Mouse (Mus musculus): ENCODE measurements around the gene Arhgap1. TPM values are rescaled to one million over a fixed set of nuclear protein-coding genes. Genes with fewer than 3 reads are reported as not detected.
A peak's percentile ranks its signal among the peaks of the same experiment; 100 is the strongest.

Gene Arhgap1
- polyA plus RNA-seq, 1 experiment = 85.6 TPM

GRCm38 (mm10) chr2:91705736-91706135 is 56.1 kb downstream of the Arhgap1 start:
- Histone ChIP-seq H3K4me1 (ENCODE audit: control insufficient read depth, insufficient read depth, low read length) (peaks cover 2% of the 10 kb centered on the region), H3K9me3 (replicated peaks; ENCODE audit: control insufficient read depth, insufficient read depth, low read length, poor library complexity, severe bottlenecking) (no peaks in the 10 kb centered on the region), H3K27ac (ENCODE audit: insufficient read depth, low read length) (peak overlapping the region; percentile 98), H3K9ac (ENCODE audit: low read depth, poor library complexity, severe bottlenecking) (peak overlapping the region; percentile 61; the same call in 1 of the 2 replicates), H3K36me3 (ENCODE audit: control insufficient read depth, insufficient read depth, low read length, poor library complexity, severe bottlenecking) (no peaks in the 10 kb centered on the region), H3K4me3 (ENCODE audit: low read depth, low read length) (no peak overlapping the region), H3K27me3 (ENCODE audit: control insufficient read depth, insufficient read depth, low read length, poor library complexity, severe bottlenecking) (no peaks in the 10 kb centered on the region)
- no peak for TF ChIP-seq CTCF (IDR thresholded peaks at IDR 0.05; ENCODE audit: low read depth, low read length)
- TF ChIP-seq POLR2A (IDR thresholded peaks at IDR 0.05; ENCODE audit: insufficient read depth, low read length) = no peak
- TF ChIP-seq EP300 (IDR thresholded peaks at IDR 0.05; ENCODE audit: insufficient read depth, low read depth, low read length) = no peak

- peaks cover 2% of the 10 kb centered on the region for H3K4me1 ChIP-seq (ENCODE audit: control insufficient read depth, insufficient read depth, low read length)
- H3K36me3 ChIP-seq (ENCODE audit: control insufficient read depth, insufficient read depth, low read length, poor library complexity, severe bottlenecking) = no peaks in the 10 kb centered on the region
- TF ChIP-seq POLR2A (IDR thresholded peaks at IDR 0.05; ENCODE audit: insufficient read depth, low read length) (no peak), CTCF (IDR thresholded peaks at IDR 0.05; ENCODE audit: low read depth, low read length) (no peak), EP300 (IDR thresholded peaks at IDR 0.05; ENCODE audit: insufficient read depth, low read depth, low read length) (no peak)
- H3K9ac ChIP-seq (ENCODE audit: low read depth, poor library complexity, severe bottlenecking) = no peak overlapping the region
- no peak overlapping the region for H3K4me3 ChIP-seq (ENCODE audit: low read depth, low read length)
- H3K27ac ChIP-seq (ENCODE audit: insufficient read depth, low read length) = peak overlapping the region; percentile 98
- no peaks in the 10 kb centered on the region for H3K9me3 ChIP-seq (replicated peaks; ENCODE audit: control insufficient read depth, insufficient read depth, low read length, poor library complexity, severe bottlenecking)
- no peaks in the 10 kb centered on the region for H3K27me3 ChIP-seq (ENCODE audit: control insufficient read depth, insufficient read depth, low read length, poor library complexity, severe bottlenecking)
Observed at GRCm38 (mm10) chr2:91706456-91706855, 56.8 kb downstream of the Arhgap1 start.

- no peaks in the 10 kb centered on the region for H3K27me3 ChIP-seq (ENCODE audit: control insufficient read depth, insufficient read depth, low read length, poor library complexity, severe bottlenecking)
- no peak overlapping the region for H3K4me3 ChIP-seq (ENCODE audit: low read depth, low read length)
- H3K36me3 ChIP-seq (ENCODE audit: control insufficient read depth, insufficient read depth, low read length, poor library complexity, severe bottlenecking) = peaks cover 7% of the 10 kb centered on the region; the same call in 1 of the 2 replicates
- H3K4me1 ChIP-seq (ENCODE audit: control insufficient read depth, insufficient read depth, low read length) = peaks cover 2% of the 10 kb centered on the region
- TF ChIP-seq POLR2A (IDR thresholded peaks at IDR 0.05; ENCODE audit: insufficient read depth, low read length) (no peak), CTCF (IDR thresholded peaks at IDR 0.05; ENCODE audit: low read depth, low read length) (no peak)
- no peaks in the 10 kb centered on the region for H3K9me3 ChIP-seq (replicated peaks; ENCODE audit: control insufficient read depth, insufficient read depth, low read length, poor library complexity, severe bottlenecking)
- H3K27ac ChIP-seq (ENCODE audit: insufficient read depth, low read length) = no peak overlapping the region
- H3K9ac ChIP-seq (ENCODE audit: low read depth, poor library complexity, severe bottlenecking) = no peak overlapping the region
Observed at GRCm38 (mm10) chr2:91708361-91708760, 58.7 kb downstream of the Arhgap1 start.

- no peaks in the 10 kb centered on the region for H3K9me3 ChIP-seq (replicated peaks; ENCODE audit: control insufficient read depth, insufficient read depth, low read length, poor library complexity, severe bottlenecking)
- H3K4me1 ChIP-seq (ENCODE audit: control insufficient read depth, insufficient read depth, low read length) = peaks cover 2% of the 10 kb centered on the region
- peaks cover 14% of the 10 kb centered on the region; the same call in 1 of the 2 replicates for H3K36me3 ChIP-seq (ENCODE audit: control insufficient read depth, insufficient read depth, low read length, poor library complexity, severe bottlenecking)
- TF ChIP-seq POLR2A (IDR thresholded peaks at IDR 0.05; ENCODE audit: insufficient read depth, low read length) (peak; percentile 12), CTCF (IDR thresholded peaks at IDR 0.05; ENCODE audit: low read depth, low read length) (no peak)
- no peaks in the 10 kb centered on the region for H3K27me3 ChIP-seq (ENCODE audit: control insufficient read depth, insufficient read depth, low read length, poor library complexity, severe bottlenecking)
- peak within 1 kb of the TSS; percentile 94 for H3K9ac ChIP-seq (ENCODE audit: low read depth, poor library complexity, severe bottlenecking)
- peak within 1 kb of the TSS; percentile 75 for H3K27ac ChIP-seq (ENCODE audit: insufficient read depth, low read length)
- H3K4me3 ChIP-seq (ENCODE audit: low read depth, low read length) = peak within 1 kb of the TSS; percentile 93
Observed at GRCm38 (mm10) chr2:91710272-91711234, 60.9 kb downstream of the Arhgap1 start, which contains the start of the genes Atg13 and Harbi1. Atg13 (minus strand) TSS chr2:91710576. Harbi1 (plus strand) TSS chr2:91710852.

- TF ChIP-seq EP300 (IDR thresholded peaks at IDR 0.05; ENCODE audit: insufficient read depth, low read depth, low read length) (no peak), CTCF (IDR thresholded peaks at IDR 0.05; ENCODE audit: low read depth, low read length) (no peak), POLR2A (IDR thresholded peaks at IDR 0.05; ENCODE audit: insufficient read depth, low read length) (no peak)
- H3K27ac ChIP-seq (ENCODE audit: insufficient read depth, low read length) = peak overlapping the region; percentile 75
- H3K9ac ChIP-seq (ENCODE audit: low read depth, poor library complexity, severe bottlenecking) = peak overlapping the region; percentile 68
- H3K9me3 ChIP-seq (replicated peaks; ENCODE audit: control insufficient read depth, insufficient read depth, low read length, poor library complexity, severe bottlenecking) = no peaks in the 10 kb centered on the region
- peaks cover 14% of the 10 kb centered on the region; the same call in 1 of the 2 replicates for H3K36me3 ChIP-seq (ENCODE audit: control insufficient read depth, insufficient read depth, low read length, poor library complexity, severe bottlenecking)
- H3K4me1 ChIP-seq (ENCODE audit: control insufficient read depth, insufficient read depth, low read length) = peaks cover 2% of the 10 kb centered on the region
- peak overlapping the region; percentile 93 for H3K4me3 ChIP-seq (ENCODE audit: low read depth, low read length)
- H3K27me3 ChIP-seq (ENCODE audit: control insufficient read depth, insufficient read depth, low read length, poor library complexity, severe bottlenecking) = no peaks in the 10 kb centered on the region
Observed at GRCm38 (mm10) chr2:91711256-91711925, 61.7 kb downstream of the Arhgap1 start.

All from ES-Bruce4 (cell line).